Mouse (Mus musculus): Measurements from ENCODE around the gene Slc16a2. TPM values are rescaled to one million over a fixed set of nuclear protein-coding genes. Genes with fewer than 3 reads are reported as not detected.

Slc16a2 gene
- total RNA-seq, 1 experiment from 2014 or later = not detected

DNA sequence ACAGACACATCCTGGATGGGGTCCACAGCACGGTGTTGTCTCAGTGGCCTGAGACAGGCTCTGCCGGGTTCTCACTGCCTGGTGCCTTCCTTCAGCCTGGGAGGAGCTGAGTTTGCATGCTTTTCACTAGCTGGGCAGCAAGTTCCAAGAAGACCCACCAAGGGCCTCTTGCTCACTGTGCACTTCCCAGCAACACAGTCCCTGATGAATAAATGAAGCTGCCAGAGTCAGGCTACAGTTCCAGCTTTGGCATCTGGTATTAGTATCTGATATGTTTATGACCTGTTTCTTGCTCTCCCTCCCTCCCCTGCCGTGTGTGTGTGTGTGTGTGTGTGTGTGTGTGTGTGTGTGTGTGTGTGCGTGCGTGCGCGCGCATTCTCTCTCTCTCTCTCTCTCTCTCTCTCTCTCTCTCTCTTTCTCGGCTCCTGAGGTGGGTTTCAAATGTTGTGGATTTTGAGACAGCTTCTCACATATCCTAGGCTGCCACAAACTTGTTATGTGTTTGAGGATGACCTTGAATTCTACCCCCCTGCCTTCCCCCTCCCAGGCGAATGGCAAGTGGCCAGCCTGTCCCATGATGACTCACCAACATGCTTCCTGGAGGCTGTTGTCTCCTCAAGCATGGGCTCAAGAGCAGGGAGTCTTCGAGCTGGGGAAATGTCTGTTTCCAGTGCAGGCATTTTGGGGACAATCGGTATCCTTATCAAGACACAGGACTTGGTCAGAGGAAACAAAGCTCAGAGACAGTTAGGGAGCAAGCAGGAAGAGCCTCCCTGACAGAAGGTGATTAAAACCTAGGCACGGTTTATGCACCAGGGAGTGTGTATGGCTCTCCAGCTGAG is 80.3 kb downstream of the Slc16a2 start:
- no peak for ATAC-seq (ENCODE audit: extremely low read depth, insufficient number of reproducible peaks, low FRiP score, poor library complexity, severe bottlenecking)

- no peak for ATAC-seq (ENCODE audit: extremely low read depth, insufficient number of reproducible peaks, low FRiP score, poor library complexity, severe bottlenecking)
Measured at GRCm38 (mm10) chrX:103734041-103734625, 87.7 kb downstream of the Slc16a2 start.

GRCm38 (mm10) chrX:103733091-103733490 is 88.7 kb downstream of the Slc16a2 start:
- no peak for ATAC-seq (ENCODE audit: extremely low read depth, insufficient number of reproducible peaks, low FRiP score, poor library complexity, severe bottlenecking)

- ATAC-seq (ENCODE audit: extremely low read depth, insufficient number of reproducible peaks, low FRiP score, poor library complexity, severe bottlenecking) = no peak
Measured at GRCm38 (mm10) chrX:103732033-103732703, 89.6 kb downstream of the Slc16a2 start.

GRCm38 (mm10) chrX:103722437-103722836 is 99.3 kb downstream of the Slc16a2 start:
- no peak for ATAC-seq (ENCODE audit: extremely low read depth, insufficient number of reproducible peaks, low FRiP score, poor library complexity, severe bottlenecking)

- ATAC-seq (ENCODE audit: extremely low read depth, insufficient number of reproducible peaks, low FRiP score, poor library complexity, severe bottlenecking) = no peak
Measured at GRCm38 (mm10) chrX:103719618-103720185, 102.1 kb downstream of the Slc16a2 start.

DNA sequence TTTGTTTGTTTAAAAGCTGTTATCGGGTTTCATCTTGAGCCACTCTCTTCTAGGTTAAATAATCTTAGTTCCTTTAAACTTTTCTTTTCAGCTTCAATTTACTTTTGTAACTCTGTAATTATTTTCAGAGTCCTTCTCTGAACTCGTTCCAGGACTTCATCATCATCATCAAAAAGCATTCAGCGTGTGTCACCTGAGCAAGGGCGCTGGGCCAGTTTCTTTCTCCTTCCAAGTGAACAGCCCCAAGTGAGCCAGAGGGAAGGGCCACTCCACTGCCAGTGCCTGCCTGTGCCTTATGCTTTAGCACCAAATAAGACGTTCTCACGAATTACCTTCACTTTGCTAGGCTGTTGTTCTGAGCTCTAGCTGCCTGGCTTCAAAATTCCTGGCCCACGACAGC is 108.9 kb downstream of the Slc16a2 start:
- ATAC-seq (ENCODE audit: extremely low read depth, insufficient number of reproducible peaks, low FRiP score, poor library complexity, severe bottlenecking) = no peak

GRCm38 (mm10) chrX:103709671-103710070 is 112.1 kb downstream of the Slc16a2 start:
- ATAC-seq (ENCODE audit: extremely low read depth, insufficient number of reproducible peaks, low FRiP score, poor library complexity, severe bottlenecking) = no peak

GRCm38 (mm10) chrX:103708592-103708991 is 113.2 kb downstream of the Slc16a2 start:
- ATAC-seq (ENCODE audit: extremely low read depth, insufficient number of reproducible peaks, low FRiP score, poor library complexity, severe bottlenecking) = no peak

- no peak for ATAC-seq (ENCODE audit: extremely low read depth, insufficient number of reproducible peaks, low FRiP score, poor library complexity, severe bottlenecking)
Measured at GRCm38 (mm10) chrX:103704611-103705010, 117.2 kb downstream of the Slc16a2 start.

- ATAC-seq (ENCODE audit: extremely low read depth, insufficient number of reproducible peaks, low FRiP score, poor library complexity, severe bottlenecking) = no peak
Measured at GRCm38 (mm10) chrX:103704024-103704423, 117.8 kb downstream of the Slc16a2 start.

- ATAC-seq (ENCODE audit: extremely low read depth, insufficient number of reproducible peaks, low FRiP score, poor library complexity, severe bottlenecking) = no peak
Measured at GRCm38 (mm10) chrX:103697796-103698195, 124.0 kb downstream of the Slc16a2 start.

GRCm38 (mm10) chrX:103696081-103696519 is 125.7 kb downstream of the Slc16a2 start:
- ATAC-seq (ENCODE audit: extremely low read depth, insufficient number of reproducible peaks, low FRiP score, poor library complexity, severe bottlenecking) = no peak

GRCm38 (mm10) chrX:103695165-103695996 is 126.4 kb downstream of the Slc16a2 start:
- peak; percentile 55; the same call in 1 of the 2 replicates for ATAC-seq (ENCODE audit: extremely low read depth, insufficient number of reproducible peaks, low FRiP score, poor library complexity, severe bottlenecking)

- ATAC-seq (ENCODE audit: extremely low read depth, insufficient number of reproducible peaks, low FRiP score, poor library complexity, severe bottlenecking) = no peak
Measured at GRCm38 (mm10) chrX:103694787-103695164, 127.0 kb downstream of the Slc16a2 start.

GRCm38 (mm10) chrX:103694381-103694780 is 127.4 kb downstream of the Slc16a2 start:
- ATAC-seq (ENCODE audit: extremely low read depth, insufficient number of reproducible peaks, low FRiP score, poor library complexity, severe bottlenecking) = no peak

- ATAC-seq (ENCODE audit: extremely low read depth, insufficient number of reproducible peaks, low FRiP score, poor library complexity, severe bottlenecking) = no peak
Measured at GRCm38 (mm10) chrX:103692916-103693315, 128.9 kb downstream of the Slc16a2 start.

GRCm38 (mm10) chrX:103688551-103688950 is 133.2 kb downstream of the Slc16a2 start:
- no peak for ATAC-seq (ENCODE audit: extremely low read depth, insufficient number of reproducible peaks, low FRiP score, poor library complexity, severe bottlenecking)

- no peak for ATAC-seq (ENCODE audit: extremely low read depth, insufficient number of reproducible peaks, low FRiP score, poor library complexity, severe bottlenecking)
Measured at GRCm38 (mm10) chrX:103674674-103675073, 147.1 kb downstream of the Slc16a2 start.

Measured in neutrophil, adult 5-6 weeks (primary cell).